ENCODE assay signal across 7 mouse cellular contexts in the genomic region with DNA sequence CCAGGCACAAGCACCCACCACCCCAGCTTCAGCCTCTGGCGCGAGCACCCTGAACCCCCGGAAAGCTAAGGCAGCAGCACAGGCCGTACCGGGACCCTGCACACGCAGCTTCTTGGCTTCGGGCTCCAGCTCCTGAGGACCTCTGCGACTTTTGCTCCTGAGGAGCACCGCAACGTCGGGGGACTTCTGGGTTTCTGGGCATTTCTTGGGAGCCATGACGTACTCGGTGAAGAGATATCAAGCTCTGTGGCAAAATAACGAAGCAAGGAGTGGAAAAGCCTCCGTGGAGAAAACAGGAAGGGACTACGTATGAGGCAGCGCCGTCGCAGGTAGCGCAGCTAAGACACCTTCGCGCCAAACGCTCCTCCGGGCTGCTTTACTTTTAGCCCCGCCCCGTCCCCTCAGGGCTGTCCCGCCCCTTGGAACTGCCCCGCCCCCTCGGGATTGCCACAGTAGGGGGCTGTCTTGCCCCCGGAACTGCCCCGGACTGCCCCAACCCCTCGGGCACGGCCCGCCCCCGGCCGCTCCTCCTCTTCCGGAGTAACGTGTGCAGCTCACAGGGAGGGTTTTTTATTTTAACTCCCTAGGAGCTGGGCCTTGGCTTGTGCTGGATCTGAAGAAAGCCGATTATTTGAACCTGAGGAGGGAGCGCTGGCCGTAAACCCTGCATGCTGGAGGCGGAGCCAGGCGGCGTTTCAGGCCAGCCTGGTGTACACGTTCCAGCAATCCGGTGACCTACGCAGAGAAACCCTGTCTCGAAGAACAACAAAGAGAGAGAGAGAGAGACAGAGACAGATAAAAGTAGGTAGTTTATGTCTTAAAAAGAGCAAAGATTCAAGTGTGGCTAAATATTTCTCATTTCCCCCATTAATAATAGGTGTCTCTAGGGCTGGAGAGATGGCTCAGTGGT. TPM values are rescaled to one million over a fixed set of nuclear protein-coding genes. Genes with fewer than 3 reads are reported as not detected.
DNase-seq lines count a peak whose midpoint lies in the region; ATAC-seq lines count a peak whose summit lies in the region.

A gene (minus strand): TSS at position 382 of the 910 bp plus-strand sequence.

- peak within 1 kb of the TSS; percentile 69 for H3K4me2 ChIP-seq in embryonic facial prominence, embryonic 11.5 days (ENCODE audit: low read depth, low read length)
- peak within 1 kb of the TSS; percentile 59 for H3K4me2 ChIP-seq in midbrain, embryonic 13.5 days (replicated peaks)

- peak within 1 kb of the TSS; percentile 49 for H3K4me3 ChIP-seq in embryonic facial prominence, embryonic 11.5 days (ENCODE audit: low read depth, low read length)
- peak within 1 kb of the TSS; percentile 61 for H3K4me3 ChIP-seq in limb, embryonic 10.5 days
- H3K4me3 ChIP-seq in midbrain, embryonic 13.5 days (replicated peaks): peak within 1 kb of the TSS; percentile 49

- WGBS in embryonic facial prominence, embryonic 11.5 days: under 1% methylated on average over 48 of the region's 48 CpGs
- WGBS in limb, embryonic 10.5 days: under 1% methylated on average over 48 of the region's 48 CpGs
- WGBS in midbrain, embryonic 13.5 days: under 1% methylated on average over 48 of the region's 48 CpGs

- no peaks in the 10 kb centered on the region for H3K9me3 ChIP-seq in embryonic facial prominence, embryonic 11.5 days (replicated peaks; ENCODE audit: control insufficient read depth, low read length)
- H3K9me3 ChIP-seq in limb, embryonic 10.5 days (replicated peaks): no peaks in the 10 kb centered on the region
- no peaks in the 10 kb centered on the region for H3K9me3 ChIP-seq in midbrain, embryonic 13.5 days

- H3K27ac ChIP-seq in embryonic facial prominence, embryonic 11.5 days (replicated peaks; ENCODE audit: low read depth, low read length): peak within 1 kb of the TSS; percentile 72
- peak within 1 kb of the TSS; percentile 86 for H3K27ac ChIP-seq in limb, embryonic 10.5 days
- H3K27ac ChIP-seq in midbrain, embryonic 13.5 days: peak within 1 kb of the TSS; percentile 90

- H3K36me3 ChIP-seq in embryonic facial prominence, embryonic 11.5 days (replicated peaks; ENCODE audit: control insufficient read depth, insufficient read depth, low read depth, low read length): no peaks in the 10 kb centered on the region
- H3K36me3 ChIP-seq in limb, embryonic 10.5 days: peaks cover 12% of the 10 kb centered on the region
- H3K36me3 ChIP-seq in midbrain, embryonic 13.5 days: no peaks in the 10 kb centered on the region

- no peaks in the 10 kb centered on the region for H3K4me1 ChIP-seq in embryonic facial prominence, embryonic 11.5 days (ENCODE audit: control insufficient read depth, insufficient read depth, low read length)
- peaks cover 8% of the 10 kb centered on the region for H3K4me1 ChIP-seq in limb, embryonic 10.5 days
- peaks cover 5% of the 10 kb centered on the region for H3K4me1 ChIP-seq in midbrain, embryonic 13.5 days (replicated peaks)

- no peaks in the 10 kb centered on the region for H3K27me3 ChIP-seq in embryonic facial prominence, embryonic 11.5 days (ENCODE audit: control insufficient read depth, insufficient read depth, low read length)
- no peaks in the 10 kb centered on the region for H3K27me3 ChIP-seq in limb, embryonic 10.5 days (ENCODE audit: low read depth, poor library complexity, severe bottlenecking)
- no peaks in the 10 kb centered on the region for H3K27me3 ChIP-seq in midbrain, embryonic 13.5 days

- peak; percentile 99 for DNase-seq in adrenal gland, postnatal 14 days
- DNase-seq in embryonic facial prominence, embryonic 11.5 days (ENCODE audit: low spot score): peak; percentile 97
- peak; percentile 92 for DNase-seq in kidney, adult 11 months
- peak; percentile 100 for DNase-seq in limb, embryonic 10.5 days (ENCODE audit: low spot score)
- peak; percentile 81 for DNase-seq in spleen, adult 12 weeks (ENCODE audit: low spot score)

- ATAC-seq in embryonic facial prominence, embryonic 11.5 days (replicated peaks; ENCODE audit: insufficient number of reproducible peaks, low FRiP score, low TSS enrichment, low read depth): peak; percentile 98
- peak; percentile 97 for ATAC-seq in granulocyte monocyte progenitor cell, adult 5-6 weeks (replicated peaks; ENCODE audit: poor library complexity, severe bottlenecking)
- ATAC-seq in midbrain, embryonic 13.5 days: peak; percentile 99

- peak within 1 kb of the TSS; percentile 63 for H3K9ac ChIP-seq in embryonic facial prominence, embryonic 11.5 days (replicated peaks; ENCODE audit: low read length)
- peak within 1 kb of the TSS; percentile 54 for H3K9ac ChIP-seq in midbrain, embryonic 13.5 days (replicated peaks)

RNA-seq across cellular contexts. Expression of the gene that starts here (rescaled TPM):
- total RNA-seq in adrenal gland, postnatal 14 days (2021): 10.0 and 12.1 TPM in 2 replicates
- polyA plus RNA-seq in embryonic facial prominence, embryonic 11.5 days (2014; fragmentation: Nextera tagmentation; extraction: Ambion mirVana): 11.4 and 12.6 TPM in 2 replicates
- total RNA-seq in granulocyte monocyte progenitor cell, adult 5-6 weeks (2014; fragmentation: Nextera tagmentation): 18.4 and 22.8 TPM in 2 replicates
- 9.9 and 11.2 TPM in 2 replicates for total RNA-seq in granulocyte monocyte progenitor cell, adult 5-6 weeks (2017)
- polyA plus RNA-seq in limb, embryonic 10.5 days (2016; fragmentation: Nextera tagmentation; extraction: Ambion mirVana): 10.4 and 12.7 TPM in 2 replicates
- polyA plus RNA-seq in midbrain, embryonic 13.5 days (2015; fragmentation: Nextera tagmentation; extraction: Ambion mirVana): 15.1 TPM in 2 replicates

Comparison
In these comparisons a context has a peak if more than half of its experiments do, and no peak if none do; other contexts are left out.
1. Peak in every context shown above with its lines: DNase-seq, ATAC-seq, H3K4me3 ChIP-seq and H3K27ac ChIP-seq.